Mouse (Mus musculus): ENCODE data around the gene F8. TPM values are rescaled to one million over a fixed set of nuclear protein-coding genes. Genes with fewer than 3 reads are reported as not detected.
"Not testable (repeated sequence)": the region's sequence is repeated elsewhere in the genome, so short reads cannot be mapped to it uniquely, and the experiment has no call there.

F8 gene
- total RNA-seq, 1 experiment from 2014 or later: 0.58 TPM

DNA sequence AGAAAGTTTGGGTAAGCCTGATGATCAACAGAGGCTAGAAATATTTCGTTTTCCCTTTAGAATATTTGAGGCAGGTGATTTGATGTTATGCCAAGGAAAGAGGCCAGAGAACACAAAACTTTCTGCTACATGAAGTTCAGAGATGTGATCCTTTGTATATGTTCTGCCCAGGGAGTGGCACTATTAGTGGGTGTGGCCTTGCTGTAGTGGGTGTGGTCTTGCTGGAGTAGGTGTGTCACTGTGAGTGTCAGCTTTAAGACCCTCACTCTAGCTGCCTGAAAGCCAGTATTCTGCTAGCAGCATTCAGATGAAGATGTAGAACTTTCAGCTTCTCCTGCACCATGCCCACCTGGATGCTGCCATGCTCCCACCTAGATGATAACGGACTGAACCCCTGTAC lies 232.1 kb downstream of the F8 start:
- ATAC-seq (ENCODE audit: extremely low read depth, insufficient number of reproducible peaks, low FRiP score, poor library complexity, severe bottlenecking): no peak

- ATAC-seq (ENCODE audit: extremely low read depth, insufficient number of reproducible peaks, low FRiP score, poor library complexity, severe bottlenecking): no peak
Observed at GRCm38 (mm10) chrX:75148414-75148813, 234.0 kb downstream of the F8 start.

DNA sequence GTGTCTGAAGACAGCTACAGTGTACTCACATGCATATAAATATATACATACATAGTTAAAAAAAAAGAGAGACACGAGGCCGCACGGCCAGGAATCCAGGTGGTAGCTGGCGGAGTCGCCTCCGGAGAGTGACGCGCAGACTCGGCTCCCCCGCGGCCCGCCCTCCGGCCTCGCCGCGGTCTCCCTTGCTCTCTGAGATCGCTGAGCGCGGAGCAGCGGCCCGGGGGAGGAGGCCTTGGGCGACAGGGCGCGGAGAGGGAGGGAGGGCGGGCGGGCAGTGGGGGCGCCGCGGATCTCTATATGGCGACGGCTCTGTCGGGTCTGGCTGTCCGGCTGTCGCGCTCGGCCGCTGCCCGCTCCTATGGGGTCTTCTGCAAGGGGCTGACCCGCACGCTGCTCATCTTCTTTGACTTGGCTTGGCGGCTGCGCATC lies 239.3 kb downstream of the F8 start:
- ATAC-seq (ENCODE audit: extremely low read depth, insufficient number of reproducible peaks, low FRiP score, poor library complexity, severe bottlenecking): not testable (repeated sequence)

DNA sequence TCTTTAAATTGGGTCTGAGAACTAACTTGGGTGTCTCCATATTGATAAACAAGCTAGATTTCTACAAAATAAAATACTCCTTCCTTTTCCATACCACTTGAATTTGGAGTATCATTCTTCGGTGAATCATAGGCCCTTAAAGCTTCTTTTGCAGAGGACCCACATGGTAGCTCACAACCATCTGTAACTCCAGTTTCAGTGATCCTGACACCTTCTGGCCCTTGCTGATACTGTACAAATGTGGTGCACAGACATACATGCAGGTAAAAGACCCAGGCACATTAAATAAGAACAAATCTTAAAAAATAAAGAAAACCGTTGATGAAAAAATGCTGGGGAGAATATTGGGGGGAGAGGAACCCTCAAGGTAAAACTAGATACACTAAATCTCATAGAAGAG lies 244.2 kb downstream of the F8 start:
- ATAC-seq (ENCODE audit: extremely low read depth, insufficient number of reproducible peaks, low FRiP score, poor library complexity, severe bottlenecking): no peak

DNA sequence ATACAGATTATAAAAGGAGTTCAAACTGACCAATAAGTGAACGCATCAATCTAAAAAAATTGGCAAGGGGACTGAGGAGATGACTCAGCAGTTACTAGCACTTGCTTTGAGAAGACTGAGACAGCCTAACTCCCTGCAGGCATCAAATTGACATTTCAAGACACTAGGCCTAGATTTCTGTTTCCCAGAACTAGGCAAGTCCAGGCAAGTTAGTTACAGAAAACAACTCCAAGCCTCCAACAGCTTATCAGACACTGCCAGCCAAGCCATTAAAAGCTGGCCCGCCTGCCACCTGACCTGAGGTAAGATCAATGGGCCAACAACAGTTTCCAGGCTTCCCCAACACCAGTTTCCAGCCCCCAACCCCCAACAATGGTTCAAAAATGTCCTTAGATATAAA lies 244.7 kb downstream of the F8 start:
- no peak for ATAC-seq (ENCODE audit: extremely low read depth, insufficient number of reproducible peaks, low FRiP score, poor library complexity, severe bottlenecking)

DNA sequence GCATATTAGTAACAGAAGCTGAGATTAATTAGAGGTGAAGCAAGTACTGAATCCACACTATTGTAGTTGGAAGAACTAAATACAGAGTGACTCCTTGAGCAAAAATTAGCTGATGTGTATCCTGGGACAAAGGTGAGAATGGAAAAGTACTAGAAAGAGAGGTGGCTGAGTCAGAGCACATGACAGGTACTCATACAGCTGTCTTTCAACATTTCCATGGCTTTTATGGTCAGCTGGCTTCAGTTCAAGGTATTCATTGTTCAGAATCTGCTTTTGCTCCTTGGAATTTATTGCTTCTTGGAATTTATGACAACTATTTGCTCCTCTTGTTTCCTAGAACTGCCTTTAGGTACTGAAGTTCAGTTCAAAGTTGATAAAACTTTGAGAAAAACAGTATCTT lies 245.5 kb downstream of the F8 start:
- no peak for ATAC-seq (ENCODE audit: extremely low read depth, insufficient number of reproducible peaks, low FRiP score, poor library complexity, severe bottlenecking)

DNA sequence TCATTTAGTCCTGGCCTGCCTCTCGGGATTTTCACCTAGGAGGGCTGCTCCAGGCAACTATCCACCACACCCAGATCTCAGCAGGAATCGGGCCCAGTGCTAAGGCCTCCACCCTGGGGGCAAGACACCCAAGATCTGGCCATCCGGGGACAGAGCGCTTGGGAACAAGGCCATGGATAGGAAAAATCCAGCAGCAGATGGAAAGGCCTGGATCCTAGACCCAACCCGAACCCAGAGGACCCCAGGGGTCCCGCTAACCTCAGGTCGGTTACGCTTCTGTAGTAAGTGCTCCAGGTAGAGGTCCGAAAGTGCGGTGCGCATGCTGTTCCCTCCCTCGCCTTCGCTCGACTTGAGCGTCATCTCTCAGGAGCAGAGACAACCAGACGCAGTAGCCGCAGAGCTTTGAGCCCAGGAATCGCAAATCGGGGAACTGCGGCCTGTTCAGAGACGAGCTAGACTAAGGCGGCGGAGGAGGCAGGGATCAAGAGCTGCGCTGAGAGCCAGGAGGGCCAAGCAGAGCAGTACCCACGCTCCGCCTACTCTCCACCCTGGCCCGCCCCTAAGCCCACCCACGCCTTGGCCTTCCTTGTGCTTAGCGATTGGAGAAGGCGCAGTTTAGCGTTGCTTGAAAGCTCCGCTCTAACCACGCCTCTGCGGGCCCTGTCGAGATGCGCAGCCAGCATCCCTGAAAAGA lies 251.8 kb downstream of the F8 start, which contains the start of gene Mpp1:
Mpp1 (minus strand) TSS at position 550 of the 694 bp plus-strand sequence.
- ATAC-seq (ENCODE audit: extremely low read depth, insufficient number of reproducible peaks, low FRiP score, poor library complexity, severe bottlenecking): peak; percentile 89

- ATAC-seq (ENCODE audit: extremely low read depth, insufficient number of reproducible peaks, low FRiP score, poor library complexity, severe bottlenecking): no peak
Observed at GRCm38 (mm10) chrX:75129474-75129873, 252.9 kb downstream of the F8 start.

DNA sequence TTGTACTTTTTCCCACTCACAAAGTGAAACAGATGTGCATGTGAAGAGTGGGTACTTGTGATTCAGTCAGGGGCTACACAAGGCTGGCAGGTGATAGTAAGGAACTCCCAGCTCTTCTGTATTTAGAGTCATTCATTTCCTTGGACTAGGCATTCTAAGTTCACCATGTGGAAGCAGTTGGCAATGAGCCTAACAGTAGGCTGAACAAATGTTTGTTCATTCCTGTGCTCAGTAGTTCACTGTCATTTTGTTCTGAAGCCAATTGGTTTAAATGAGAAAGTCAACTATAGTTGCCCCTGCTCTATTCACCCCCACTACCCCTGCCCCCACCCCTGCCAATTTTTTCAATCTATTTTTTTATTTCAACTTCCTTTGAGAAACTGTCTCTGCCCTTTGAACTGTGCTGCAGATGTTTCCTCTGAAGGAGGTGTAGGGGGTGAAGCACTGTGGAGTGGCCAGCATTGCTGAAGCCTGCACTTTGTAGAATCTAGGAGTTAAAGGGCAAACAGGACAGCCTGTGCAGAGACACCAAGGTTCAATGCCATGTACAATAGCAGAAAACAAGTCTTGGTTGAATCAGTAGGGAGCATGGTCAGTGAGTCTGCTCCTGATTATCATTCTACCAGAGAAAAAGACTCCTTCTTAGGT lies 254.0 kb downstream of the F8 start:
- ATAC-seq (ENCODE audit: extremely low read depth, insufficient number of reproducible peaks, low FRiP score, poor library complexity, severe bottlenecking): no peak

- ATAC-seq (ENCODE audit: extremely low read depth, insufficient number of reproducible peaks, low FRiP score, poor library complexity, severe bottlenecking): peak; percentile 46
Observed at GRCm38 (mm10) chrX:75126893-75127292, 255.5 kb downstream of the F8 start.

GRCm38 (mm10) chrX:75125606-75126005 lies 256.8 kb downstream of the F8 start:
- no peak for ATAC-seq (ENCODE audit: extremely low read depth, insufficient number of reproducible peaks, low FRiP score, poor library complexity, severe bottlenecking)

Other genes with a start within 250 kb of the F8 start
- not detected in 2 replicates for gene Smim9, start 218.8 kb downstream of the F8 start, total RNA-seq (2017)
- gene Fundc2, start 216 bp downstream of the F8 start, total RNA-seq (2017): 9.1 and 9.4 TPM in 2 replicates
- 7.6 and 9.6 TPM in 2 replicates for gene Cmc4, start 34.0 kb upstream of the F8 start, total RNA-seq (2017)
- gene Mtcp1, start 34.0 kb upstream of the F8 start, total RNA-seq (2017): 23.9 and 25.4 TPM in 2 replicates
- gene Brcc3, start 34.0 kb upstream of the F8 start, total RNA-seq (2017): 26.5 and 28.6 TPM in 2 replicates
- gene Vbp1, start 131.7 kb upstream of the F8 start, total RNA-seq (2017): 79.7 and 83.7 TPM in 2 replicates
- 0.12 TPM in 1 of 2 replicates, not detected in the other for gene Rab39b, start 195.6 kb upstream of the F8 start, total RNA-seq (2017)